Mouse (Mus musculus): Measurements from ENCODE around the gene Gabpb2. TPM values are rescaled to one million over a fixed set of nuclear protein-coding genes. Genes with fewer than 3 reads are reported as not detected.

Gabpb2 gene
- 6.7 and 7.8 TPM in 2 replicates for polyA plus RNA-seq (2016; fragmentation: Nextera tagmentation; extraction: Ambion mirVana)

DNA sequence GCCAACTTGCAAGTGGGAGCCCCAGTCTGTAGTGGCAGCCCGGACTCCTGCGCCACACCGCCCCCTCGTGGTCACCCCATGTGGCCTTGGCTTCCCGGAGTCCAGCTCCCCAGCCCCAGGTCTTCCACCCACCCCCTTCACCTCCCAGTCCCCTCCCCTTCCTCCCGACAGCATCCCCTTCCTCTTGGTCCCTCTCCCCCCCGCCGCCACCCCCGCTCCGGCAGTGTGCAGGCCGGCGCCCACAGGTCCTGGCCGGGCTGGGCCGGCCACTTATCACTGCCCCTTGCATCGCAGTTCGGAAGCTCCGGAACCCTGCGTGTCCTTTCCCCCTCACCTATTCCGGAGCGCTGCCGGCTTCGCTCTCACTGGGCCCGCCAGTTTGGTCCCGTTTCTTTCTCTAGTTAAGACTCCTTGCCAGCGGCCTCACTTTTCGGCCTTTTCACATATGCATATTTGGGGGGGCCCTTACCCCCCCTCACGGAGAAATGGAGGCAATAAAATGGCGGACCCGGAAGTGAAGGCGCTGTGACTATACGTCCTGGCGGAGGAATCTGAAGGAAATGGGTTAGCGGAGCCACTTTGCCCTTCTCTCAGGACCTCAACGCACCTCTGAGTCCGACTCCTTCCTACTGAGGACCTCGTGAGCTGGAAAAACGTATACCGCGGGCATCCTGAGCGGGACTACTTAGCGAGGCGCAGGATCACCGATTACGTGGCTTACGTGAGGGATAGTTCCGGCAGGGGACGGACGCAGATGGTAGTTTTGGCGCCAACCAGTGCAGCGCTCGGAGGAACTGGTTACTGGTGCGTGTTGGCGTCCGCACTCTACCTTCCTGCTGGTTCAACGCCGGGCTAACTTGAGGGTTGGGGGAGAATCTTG lies at the start of gene Gabpb2:
Gene Gabpb2 (minus strand): TSS at position 662 of the 880 bp plus-strand sequence.
- no peaks in the 10 kb centered on the region for H3K27me3 ChIP-seq (replicated peaks)
- H3K9me3 ChIP-seq: no peaks in the 10 kb centered on the region
- peaks cover 49% of the 10 kb centered on the region for H3K36me3 ChIP-seq
- H3K9ac ChIP-seq: peak within 1 kb of the TSS; percentile 86
- H3K27ac ChIP-seq: peak within 1 kb of the TSS; percentile 81
- H3K4me2 ChIP-seq (replicated peaks): peak within 1 kb of the TSS; percentile 66
- peaks cover 11% of the 10 kb centered on the region; the same call in 1 of the 2 replicates for H3K4me1 ChIP-seq
- peak; percentile 92 for ATAC-seq (ENCODE audit: low FRiP score, low read depth)
- WGBS: 1% methylated on average over 56 of the region's 56 CpGs
- H3K4me3 ChIP-seq: peak within 1 kb of the TSS; percentile 69

DNA sequence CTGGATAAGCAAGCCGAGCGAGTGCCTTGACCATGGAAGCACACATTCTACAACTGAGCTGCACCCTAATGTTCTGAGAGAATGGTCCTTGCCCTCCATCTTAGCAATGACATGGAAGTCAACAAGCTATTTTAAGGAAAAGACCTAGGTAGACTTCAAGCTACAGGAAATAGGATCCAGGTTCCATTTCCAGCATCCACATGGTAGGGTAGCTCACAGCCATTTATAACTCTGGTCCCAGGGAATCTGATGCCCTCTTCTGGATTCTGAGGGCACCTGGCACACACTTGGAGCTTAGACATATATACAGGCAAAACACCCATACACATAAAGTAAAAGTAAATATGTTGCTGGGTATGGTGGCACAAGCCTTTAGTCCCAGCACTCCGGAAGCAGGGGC lies 48.3 kb upstream of the Gabpb2 start:
- ATAC-seq (ENCODE audit: low FRiP score, low read depth): no peak
- no peak overlapping the region for H3K4me2 ChIP-seq (replicated peaks)
- H3K9me3 ChIP-seq: no peaks in the 10 kb centered on the region
- WGBS: 95% methylated on average over 3 of the region's 3 CpGs
- H3K36me3 ChIP-seq: peaks cover 57% of the 10 kb centered on the region
- H3K27me3 ChIP-seq (replicated peaks): no peaks in the 10 kb centered on the region
- H3K4me3 ChIP-seq: no peak overlapping the region
- no peaks in the 10 kb centered on the region for H3K4me1 ChIP-seq
- H3K27ac ChIP-seq: no peak overlapping the region
- H3K9ac ChIP-seq: no peak overlapping the region

DNA sequence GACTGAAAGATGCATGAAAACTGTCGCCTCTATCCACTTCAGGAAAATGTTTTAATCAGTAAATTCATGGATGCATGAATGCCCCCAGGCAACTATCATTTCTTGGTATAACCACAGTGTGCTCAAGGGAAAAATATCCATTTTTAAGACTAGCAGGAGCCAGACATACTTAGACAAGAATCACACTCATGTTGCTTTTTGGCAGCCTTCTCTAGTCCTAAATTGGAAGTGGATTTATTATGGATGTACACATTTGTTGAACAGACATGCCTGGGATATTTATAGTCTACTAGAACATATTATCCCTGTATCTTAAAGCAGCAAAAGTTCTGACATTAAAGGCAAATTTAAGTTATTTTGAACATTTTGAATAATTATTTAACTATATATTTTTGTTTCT lies 47.0 kb upstream of the Gabpb2 start:
- Histone ChIP-seq H3K4me2 (replicated peaks) (no peak overlapping the region), H3K4me1 (no peaks in the 10 kb centered on the region), H3K9ac (no peak overlapping the region), H3K4me3 (no peak overlapping the region), H3K36me3 (peaks cover 66% of the 10 kb centered on the region), H3K27me3 (replicated peaks) (no peaks in the 10 kb centered on the region), H3K9me3 (no peaks in the 10 kb centered on the region), H3K27ac (no peak overlapping the region)
- 95% methylated on average over 1 of the region's 1 CpGs for WGBS
- no peak for ATAC-seq (ENCODE audit: low FRiP score, low read depth)

DNA sequence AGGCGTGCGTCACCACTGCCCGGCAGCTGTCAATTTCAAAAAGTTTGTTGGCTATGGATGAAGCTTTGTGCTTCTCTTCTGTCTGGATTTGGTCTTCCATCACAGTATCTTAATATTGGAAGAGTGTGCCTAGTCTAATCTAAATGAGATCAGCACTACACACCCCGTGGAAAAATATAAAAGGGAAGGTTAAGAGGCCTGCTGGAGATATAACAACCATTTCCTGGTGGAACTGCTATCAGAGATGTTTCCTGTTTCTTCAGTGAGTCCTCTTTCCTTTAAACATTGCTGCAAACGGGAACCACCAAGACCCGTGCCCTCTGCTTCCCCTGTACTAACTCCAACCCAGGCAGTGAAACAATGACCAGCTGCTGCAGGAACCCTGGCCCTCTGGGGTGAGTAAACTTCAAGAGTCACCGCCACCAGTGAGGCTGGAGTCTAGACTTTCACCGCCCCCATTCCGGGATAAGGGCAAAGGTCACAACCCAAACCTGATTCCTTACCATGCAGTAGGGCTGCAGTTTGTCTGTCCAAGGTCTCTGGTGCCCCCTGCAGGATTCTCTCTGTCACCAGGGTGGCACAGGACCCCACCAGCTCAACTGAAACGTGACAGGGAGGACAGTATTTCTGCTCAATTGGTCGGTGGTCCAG lies 45.5 kb upstream of the Gabpb2 start:
- Histone ChIP-seq H3K9me3 (no peaks in the 10 kb centered on the region), H3K36me3 (peaks cover 66% of the 10 kb centered on the region), H3K4me2 (replicated peaks) (no peak overlapping the region), H3K4me1 (no peaks in the 10 kb centered on the region), H3K4me3 (no peak overlapping the region), H3K27ac (no peak overlapping the region), H3K27me3 (replicated peaks) (no peaks in the 10 kb centered on the region), H3K9ac (no peak overlapping the region)
- 50% methylated on average over 11 of the region's 11 CpGs for WGBS
- ATAC-seq (ENCODE audit: low FRiP score, low read depth): no peak

DNA sequence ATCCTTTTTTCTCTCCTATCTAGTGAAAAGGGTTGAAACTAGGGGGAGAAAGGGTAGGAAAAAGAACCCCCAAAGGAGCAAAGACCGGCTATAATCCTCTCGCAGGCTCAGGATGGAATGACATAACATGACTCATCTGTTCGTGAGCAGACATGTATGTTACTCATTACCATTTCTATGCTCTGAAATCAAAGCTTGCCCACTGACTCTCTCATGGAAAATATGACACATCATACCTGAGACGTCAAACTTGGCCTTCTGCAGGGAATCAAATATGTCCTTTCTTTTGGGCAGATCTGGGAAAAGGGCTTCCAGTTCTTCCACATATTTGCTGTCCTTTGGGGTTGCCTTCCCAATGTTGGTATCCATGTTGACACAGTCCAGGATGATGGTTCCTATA lies 44.3 kb upstream of the Gabpb2 start:
- H3K36me3 ChIP-seq: peaks cover 65% of the 10 kb centered on the region
- H3K27me3 ChIP-seq (replicated peaks): no peaks in the 10 kb centered on the region
- no peak overlapping the region for H3K4me2 ChIP-seq (replicated peaks)
- H3K4me1 ChIP-seq: no peaks in the 10 kb centered on the region
- 94% methylated on average over 4 of the region's 4 CpGs for WGBS
- no peak overlapping the region for H3K27ac ChIP-seq
- H3K9ac ChIP-seq: no peak overlapping the region
- ATAC-seq (ENCODE audit: low FRiP score, low read depth): no peak
- H3K9me3 ChIP-seq: no peaks in the 10 kb centered on the region
- H3K4me3 ChIP-seq: no peak overlapping the region

DNA sequence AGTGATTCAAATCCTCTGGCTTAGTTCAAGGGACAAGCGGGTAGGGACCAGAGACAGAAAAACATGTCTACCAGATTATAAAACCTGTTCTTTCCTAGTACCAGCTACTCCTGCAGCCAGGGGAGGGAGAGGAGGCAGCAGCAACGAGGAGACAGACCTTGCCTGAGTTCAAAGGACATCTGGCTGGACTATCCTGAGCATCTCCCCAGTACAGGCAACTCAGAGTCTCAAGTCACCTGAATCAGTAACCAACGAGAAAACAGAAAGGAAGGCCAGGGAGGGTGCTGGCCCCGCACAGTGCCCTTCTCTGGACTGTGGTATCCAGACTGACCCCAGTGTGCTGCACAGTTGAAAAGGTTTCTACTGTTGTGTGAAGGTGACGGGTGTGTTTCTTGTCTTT lies 39.2 kb upstream of the Gabpb2 start:
- no peak overlapping the region for H3K4me2 ChIP-seq (replicated peaks)
- ATAC-seq (ENCODE audit: low FRiP score, low read depth): no peak
- peaks cover 77% of the 10 kb centered on the region for H3K36me3 ChIP-seq
- no peaks in the 10 kb centered on the region for H3K4me1 ChIP-seq
- no peak overlapping the region for H3K27ac ChIP-seq
- no peak overlapping the region for H3K9ac ChIP-seq
- H3K4me3 ChIP-seq: no peak overlapping the region
- WGBS: 79% methylated on average over 5 of the region's 5 CpGs
- no peaks in the 10 kb centered on the region for H3K27me3 ChIP-seq (replicated peaks)
- no peaks in the 10 kb centered on the region for H3K9me3 ChIP-seq

DNA sequence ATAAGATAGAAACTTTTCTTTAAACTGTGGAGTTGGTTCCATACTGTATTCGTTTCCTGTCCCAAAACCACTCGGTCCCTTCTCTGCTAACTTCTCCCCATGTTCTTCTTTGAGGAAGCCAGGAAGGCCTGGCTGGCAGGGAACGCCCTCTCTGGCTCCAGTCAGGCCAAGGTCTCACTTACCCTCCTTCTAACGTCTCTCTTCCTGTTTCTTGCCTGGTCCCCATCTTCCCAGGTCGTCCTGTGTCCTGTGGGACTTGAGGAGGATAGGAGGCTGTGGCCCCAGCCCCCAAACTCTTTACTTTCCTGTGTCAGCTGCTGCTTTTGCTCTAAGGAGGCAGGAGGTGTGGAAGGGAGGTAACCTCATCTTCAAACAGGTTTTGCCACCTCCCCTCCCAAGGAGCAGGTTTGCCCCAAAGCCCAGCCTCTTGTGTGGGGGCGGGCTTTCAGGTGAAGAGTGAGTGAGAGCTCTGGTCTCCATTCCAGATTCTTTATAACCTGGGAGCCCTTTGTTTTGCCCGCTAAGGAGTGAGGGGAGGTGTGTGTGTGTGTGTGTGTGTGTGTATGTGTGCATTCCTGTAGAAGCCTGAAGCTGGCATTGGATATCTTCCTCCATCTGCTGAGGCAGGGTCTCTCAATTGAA lies 33.2 kb upstream of the Gabpb2 start, which contains the start of gene Bnipl:
Gene Bnipl (minus strand): TSS at position 411 of the 642 bp plus-strand sequence.
- peaks cover 29% of the 10 kb centered on the region for H3K36me3 ChIP-seq
- H3K4me2 ChIP-seq (replicated peaks): no peak within 1 kb of the TSS
- H3K9me3 ChIP-seq: no peaks in the 10 kb centered on the region
- H3K4me3 ChIP-seq: no peak within 1 kb of the TSS
- no peaks in the 10 kb centered on the region for H3K4me1 ChIP-seq
- H3K27ac ChIP-seq: no peak within 1 kb of the TSS
- H3K9ac ChIP-seq: no peak within 1 kb of the TSS
- no peaks in the 10 kb centered on the region for H3K27me3 ChIP-seq (replicated peaks)
- ATAC-seq (ENCODE audit: low FRiP score, low read depth): no peak
- 53% methylated on average over 7 of the region's 7 CpGs for WGBS

DNA sequence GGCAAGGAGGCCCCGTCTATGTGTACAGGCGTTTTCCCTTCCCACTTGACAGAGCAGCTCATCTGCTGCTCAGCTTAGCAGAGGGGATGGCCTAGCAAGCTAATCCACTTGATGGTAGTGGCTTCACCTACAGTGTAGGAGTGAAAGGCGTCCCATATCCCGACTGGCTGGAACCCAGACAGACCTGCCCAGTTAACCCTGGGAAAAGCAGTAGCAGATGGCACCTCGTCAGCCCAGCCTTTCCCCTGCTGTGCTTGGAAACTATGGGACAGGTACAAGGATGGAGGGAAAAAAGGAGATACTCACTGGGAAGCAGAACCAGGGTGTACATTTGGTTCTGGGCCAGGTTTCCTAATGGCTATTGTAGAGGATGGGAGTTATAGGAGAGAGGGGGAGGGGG lies 32.6 kb upstream of the Gabpb2 start:
- Histone ChIP-seq H3K4me3 (no peak overlapping the region), H3K9ac (no peak overlapping the region), H3K36me3 (peaks cover 27% of the 10 kb centered on the region), H3K4me2 (replicated peaks) (no peak overlapping the region), H3K4me1 (no peaks in the 10 kb centered on the region), H3K27ac (no peak overlapping the region), H3K27me3 (replicated peaks) (no peaks in the 10 kb centered on the region), H3K9me3 (no peaks in the 10 kb centered on the region)
- WGBS: 90% methylated on average over 5 of the region's 5 CpGs
- ATAC-seq (ENCODE audit: low FRiP score, low read depth): no peak

DNA sequence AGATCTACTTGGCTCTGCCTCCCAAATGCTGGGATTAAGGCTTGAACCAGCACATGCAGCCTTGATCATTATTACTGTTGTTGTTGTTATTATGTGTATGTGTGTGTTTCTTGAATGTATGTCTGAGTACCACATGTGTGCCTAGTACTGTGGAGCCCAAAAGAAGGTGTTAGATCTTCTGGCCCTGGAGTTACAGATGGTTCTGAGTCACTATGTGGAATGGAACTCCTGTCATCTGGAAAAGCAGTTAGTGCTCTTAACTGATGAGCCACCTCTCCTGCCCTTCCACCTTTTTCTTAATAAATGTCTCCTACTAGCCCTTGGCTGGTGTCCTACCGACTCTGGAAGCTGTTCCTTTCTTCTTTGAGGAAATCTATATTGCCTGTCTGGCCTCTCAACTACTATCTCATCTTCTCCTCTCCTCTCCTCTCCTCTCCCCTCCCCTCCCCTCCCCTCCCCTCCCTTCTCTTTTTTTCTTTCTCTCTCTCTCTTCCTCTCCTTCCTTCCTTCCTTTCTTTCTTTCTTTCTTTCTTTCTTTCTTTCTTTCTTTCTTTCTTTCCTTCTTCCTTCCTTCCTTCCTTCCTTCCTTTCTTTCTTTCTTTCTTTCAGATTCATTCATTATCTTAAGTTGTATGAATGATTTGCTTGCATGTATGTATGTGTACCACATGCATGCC lies 30.1 kb upstream of the Gabpb2 start:
- no peak overlapping the region for H3K4me2 ChIP-seq (replicated peaks)
- H3K36me3 ChIP-seq: peaks cover 9% of the 10 kb centered on the region; the same call in 1 of the 2 replicates
- no peaks in the 10 kb centered on the region for H3K9me3 ChIP-seq
- no peaks in the 10 kb centered on the region for H3K4me1 ChIP-seq
- no peak overlapping the region for H3K27ac ChIP-seq
- WGBS: 81% methylated on average over 1 of the region's 1 CpGs
- no peak overlapping the region for H3K4me3 ChIP-seq
- no peaks in the 10 kb centered on the region for H3K27me3 ChIP-seq (replicated peaks)
- no peak overlapping the region for H3K9ac ChIP-seq
- no peak for ATAC-seq (ENCODE audit: low FRiP score, low read depth)

DNA sequence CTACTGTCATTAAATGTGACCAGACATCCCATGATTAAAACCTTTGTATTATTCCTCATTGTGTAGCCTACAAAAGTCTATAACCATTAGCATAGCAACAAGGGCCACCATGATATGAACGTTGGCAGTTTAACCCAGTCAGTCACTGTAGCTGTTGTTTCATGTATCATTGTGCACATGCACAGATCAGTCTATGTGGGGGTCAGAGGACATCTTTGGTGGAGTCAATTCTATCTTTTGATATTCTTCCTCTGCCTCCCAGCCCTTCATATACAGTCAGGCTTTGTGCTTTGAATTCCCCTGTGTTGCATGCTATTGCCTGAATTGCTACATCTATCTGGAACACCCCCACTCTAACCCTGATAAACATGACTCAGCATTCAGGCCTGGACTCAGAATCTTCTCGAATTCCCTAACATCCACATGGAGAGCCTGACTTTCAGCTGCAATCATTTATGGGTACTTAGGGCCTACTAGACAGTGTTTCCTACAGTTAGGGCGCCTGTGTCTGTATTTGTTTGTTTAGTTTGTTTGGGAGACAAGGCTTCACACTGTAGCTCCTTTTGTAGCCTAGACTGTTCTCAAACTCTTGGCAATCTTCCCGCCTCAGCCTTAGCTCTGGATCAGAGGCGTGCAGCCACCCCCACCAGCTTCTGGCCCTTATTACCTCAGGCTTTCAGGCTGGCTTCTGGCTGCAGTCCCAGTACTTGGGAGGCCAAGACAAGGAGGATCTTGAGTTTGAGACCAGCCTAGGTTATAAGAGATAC lies 28.9 kb upstream of the Gabpb2 start:
- Histone ChIP-seq H3K4me2 (replicated peaks) (no peak overlapping the region), H3K9me3 (no peaks in the 10 kb centered on the region), H3K4me1 (no peaks in the 10 kb centered on the region), H3K9ac (no peak overlapping the region), H3K27ac (no peak overlapping the region), H3K36me3 (peaks cover 8% of the 10 kb centered on the region; the same call in 1 of the 2 replicates), H3K27me3 (replicated peaks) (no peaks in the 10 kb centered on the region), H3K4me3 (no peak overlapping the region)
- WGBS: 88% methylated on average over 5 of the region's 5 CpGs
- no peak for ATAC-seq (ENCODE audit: low FRiP score, low read depth)

DNA sequence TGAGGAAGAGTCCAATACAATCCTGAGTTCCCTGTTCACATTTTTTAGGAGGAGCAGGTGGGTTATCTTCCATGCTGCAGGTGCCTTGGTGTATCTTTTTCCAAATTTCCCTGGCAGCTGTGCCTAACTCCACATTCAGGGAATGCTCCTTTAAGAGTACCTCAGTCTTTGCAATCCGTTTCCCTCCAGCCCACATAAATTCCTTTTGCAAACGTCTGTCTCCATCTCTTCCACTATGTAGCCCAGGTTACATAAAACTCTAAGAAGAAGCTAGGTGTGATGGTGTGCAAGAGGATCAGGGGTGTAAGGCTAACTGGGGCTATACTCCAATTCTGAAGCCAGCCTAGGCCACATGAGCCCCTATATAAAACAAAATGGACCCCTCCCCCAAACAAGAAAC lies 25.4 kb upstream of the Gabpb2 start:
- Histone ChIP-seq H3K9me3 (no peaks in the 10 kb centered on the region), H3K36me3 (peaks cover 16% of the 10 kb centered on the region; the same call in 1 of the 2 replicates), H3K27ac (no peak overlapping the region), H3K9ac (no peak overlapping the region), H3K27me3 (replicated peaks) (no peaks in the 10 kb centered on the region), H3K4me1 (no peaks in the 10 kb centered on the region), H3K4me2 (replicated peaks) (no peak overlapping the region), H3K4me3 (no peak overlapping the region)
- 81% methylated on average over 2 of the region's 2 CpGs for WGBS
- ATAC-seq (ENCODE audit: low FRiP score, low read depth): no peak
